23 mouse cellular contexts compared by ENCODE assay signal in the genomic region with DNA sequence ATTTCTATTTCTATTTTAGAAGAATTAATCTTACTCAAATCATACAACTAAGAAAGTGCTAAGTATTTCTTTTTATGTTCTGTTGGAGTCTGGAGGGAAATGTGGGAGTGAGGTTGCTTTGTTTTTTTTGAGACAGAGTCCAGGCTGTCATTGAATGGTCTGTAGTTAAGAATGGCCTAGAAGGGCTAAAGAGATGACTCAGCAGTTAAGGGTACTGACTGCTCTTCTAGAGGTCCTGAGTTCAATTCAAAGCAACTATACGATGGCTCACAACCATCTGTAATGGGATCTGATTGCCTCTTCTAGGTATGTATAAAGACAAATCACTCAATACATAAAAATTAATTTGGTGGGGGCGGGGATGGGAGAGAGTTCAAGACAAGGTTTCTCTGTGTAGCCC. TPM values are rescaled to one million over a fixed set of nuclear protein-coding genes. Genes with fewer than 3 reads are reported as not detected.
"Had no signal": no experiment of that assay in that cellular context is flagged by ENCODE, and none has a peak within 500 bp of the region (broad histone marks: within the 10 kb centered on the region; RNA-seq: fewer than 3 reads in every experiment).

No protein-coding gene starts in this region.

- H3K27me3 ChIP-seq: lung, embryonic 15.5 days; megakaryocyte, embryonic 14.5 days; midbrain, embryonic 13.5 days; midbrain, embryonic 15.5 days; neural tube, embryonic 12.5 days; stomach, embryonic 15.5 days had no signal

- H3K4me3 ChIP-seq: lung, embryonic 15.5 days; midbrain, embryonic 13.5 days; midbrain, embryonic 15.5 days; neural tube, embryonic 12.5 days; stomach, embryonic 15.5 days had no signal

- H3K4me2 ChIP-seq: lung, embryonic 15.5 days; midbrain, embryonic 11.5 days; midbrain, embryonic 13.5 days; midbrain, embryonic 15.5 days; neural tube, embryonic 12.5 days; stomach, embryonic 15.5 days had no signal

- H3K9me3 ChIP-seq: lung, embryonic 15.5 days; megakaryocyte, embryonic 14.5 days; midbrain, embryonic 13.5 days; midbrain, embryonic 15.5 days; neural tube, embryonic 12.5 days; stomach, embryonic 15.5 days had no signal

- DNase-seq: lung, adult 2 months; lung, postnatal 14 days; lung, postnatal 36 days; right cerebral cortex, postnatal 14 days; thymus, adult 2 months; thymus, postnatal 25 days; thymus, postnatal 4 days had no signal

- H3K27ac ChIP-seq: lung, embryonic 15.5 days; macrophage; midbrain, embryonic 13.5 days; midbrain, embryonic 15.5 days; neural tube, embryonic 12.5 days; stomach, embryonic 15.5 days; stomach, postnatal 0 days had no signal

- H3K9ac ChIP-seq: lung, embryonic 15.5 days; midbrain, embryonic 13.5 days; midbrain, embryonic 15.5 days; neural tube, embryonic 12.5 days; stomach, embryonic 15.5 days had no signal

- ATAC-seq: lung, postnatal 0 days; midbrain, embryonic 13.5 days; midbrain, embryonic 15.5 days had no signal

RNA-seq across cellular contexts. Expression of a gene that starts 22.3 kb away (rescaled TPM):
- total RNA-seq: megakaryocyte progenitor cell, adult 5-6 weeks; monocyte, adult 5-6 weeks; neutrophil, adult 5-6 weeks had no signal
- polyA plus RNA-seq: lung, adult 2 months; lung, postnatal 0 days; macrophage; midbrain, embryonic 11.5 days; midbrain, embryonic 13.5 days; midbrain, embryonic 15.5 days; midbrain, postnatal 0 days; neural tube, embryonic 12.5 days; neural tube, embryonic 14.5 days; spleen, adult 2 months; thymus, adult 2 months had no signal
